Mouse (Mus musculus) embryonic facial prominence, embryonic 15.5 days (tissue): ENCODE results near the gene Ogfod3. TPM values are rescaled to one million over a fixed set of nuclear protein-coding genes. Genes with fewer than 3 reads are reported as not detected.

Experiments used
- ATAC-seq: fragments of 200-750 bp; cut with Nextera tagmentation; 2 replicates; pipeline ENCODE4 v1.8.0; 2017; ENCODE audit warnings: low read depth, moderate TSS enrichment; ENCODE audit not compliant: insufficient number of reproducible peaks, low FRiP score, low TSS enrichment
- H3K27ac ChIP-seq: fragments of 300-500 bp; sonication (generic); replicated peaks from 2 replicates; pipeline ENCODE4 v1.5.1; 2015; ENCODE audit warnings: mild to moderate bottlenecking, inconsistent platforms
- H3K27me3 ChIP-seq: fragments of 300-500 bp; sonication (generic); 2 replicates; pipeline ENCODE4 v1.6.1; 2015; ENCODE audit warnings: inconsistent platforms
- H3K36me3 ChIP-seq: fragments of 300-500 bp; sonication (generic); 2 replicates; pipeline ENCODE4 v1.6.1; 2015; ENCODE audit warnings: mild to moderate bottlenecking, inconsistent platforms
- H3K4me1 ChIP-seq: fragments of 300-500 bp; sonication (generic); 2 replicates; pipeline ENCODE4 v1.6.1; 2015; ENCODE audit warnings: inconsistent platforms
- H3K4me2 ChIP-seq: fragments of 300-500 bp; sonication (generic); replicated peaks from 2 replicates; pipeline ENCODE4 v1.6.1; 2015; ENCODE audit warnings: mild to moderate bottlenecking, inconsistent platforms
- H3K4me3 ChIP-seq: fragments of 300-500 bp; sonication (generic); replicated peaks from 2 replicates; pipeline ENCODE4 v1.5.1; 2015; ENCODE audit warnings: mild to moderate bottlenecking, inconsistent platforms
- H3K9ac ChIP-seq: fragments of 300-500 bp; sonication (generic); 2 replicates; pipeline ENCODE4 v1.6.1; 2015; ENCODE audit warnings: inconsistent platforms
- H3K9me3 ChIP-seq: fragments of 300-500 bp; sonication (generic); replicated peaks from 2 replicates; pipeline ENCODE4 v1.6.1; 2016; ENCODE audit warnings: inconsistent platforms
- WGBS: fragments of 180-500 bp; shearing (Covaris S2); methylation state at CpG from one replicate; pipeline ENCODE4 v1.1.7; 2015; 5-methylcytosine and 5-hydroxymethylcytosine counted together
- polyA plus RNA-seq: library from polyadenylated mRNA; unstranded; fragments of >200 nt; fragmentation: Nextera tagmentation; extraction: Ambion mirVana; gene quantifications from 2 replicates; pipeline ENCODE4 v1.2.1, GENCODE M21; 2015

The Ogfod3 gene
- polyA plus RNA-seq: 20.8 and 21.9 TPM in 2 replicates

GRCm38 (mm10) chr11:121204161-121205006 is at the start of gene Ogfod3, which contains the start of gene Hexdc:
Ogfod3 (minus strand) TSS chr11:121204711.
Hexdc (plus strand) TSS chr11:121204433.
- WGBS: under 1% methylated on average over 70 of the region's 70 CpGs
- no peaks in the 10 kb centered on the region for H3K27me3 ChIP-seq
- peak within 1 kb of the TSS; percentile 71 for H3K4me3 ChIP-seq
- H3K4me2 ChIP-seq: peak within 1 kb of the TSS; percentile 80
- H3K36me3 ChIP-seq: peaks cover 6% of the 10 kb centered on the region; the same call in 1 of the 2 replicates
- ATAC-seq: peak; percentile 99
- no peaks in the 10 kb centered on the region for H3K9me3 ChIP-seq
- peaks cover 12% of the 10 kb centered on the region for H3K4me1 ChIP-seq
- H3K9ac ChIP-seq: peak within 1 kb of the TSS; percentile 54
- H3K27ac ChIP-seq: peak within 1 kb of the TSS; percentile 78

- H3K36me3 ChIP-seq: peaks cover 94% of the 10 kb centered on the region
- no peak overlapping the region for H3K4me2 ChIP-seq
- 84% methylated on average over 8 of the region's 8 CpGs for WGBS
- H3K4me3 ChIP-seq: no peak overlapping the region
- H3K27ac ChIP-seq: no peak overlapping the region
- no peak for ATAC-seq
- no peak overlapping the region for H3K9ac ChIP-seq
- H3K4me1 ChIP-seq: no peaks in the 10 kb centered on the region
- H3K9me3 ChIP-seq: no peaks in the 10 kb centered on the region
- H3K27me3 ChIP-seq: no peaks in the 10 kb centered on the region
Observed at GRCm38 (mm10) chr11:121250196-121250595, 45.7 kb upstream of the Ogfod3 start.

- 95% methylated on average over 2 of the region's 2 CpGs for WGBS
- ATAC-seq: no peak
- H3K27ac ChIP-seq: no peak overlapping the region
- no peaks in the 10 kb centered on the region for H3K9me3 ChIP-seq
- peaks cover 18% of the 10 kb centered on the region for H3K4me1 ChIP-seq
- no peak overlapping the region for H3K4me3 ChIP-seq
- no peak overlapping the region for H3K9ac ChIP-seq
- peaks cover 49% of the 10 kb centered on the region for H3K36me3 ChIP-seq
- H3K4me2 ChIP-seq: no peak overlapping the region
- H3K27me3 ChIP-seq: no peaks in the 10 kb centered on the region
Observed at GRCm38 (mm10) chr11:121239669-121240068, 35.2 kb upstream of the Ogfod3 start.

GRCm38 (mm10) chr11:121237345-121238128 is 33.0 kb upstream of the Ogfod3 start:
- H3K9ac ChIP-seq: peak overlapping the region; percentile 56
- H3K27ac ChIP-seq: peak overlapping the region; percentile 100
- no peaks in the 10 kb centered on the region for H3K27me3 ChIP-seq
- no peaks in the 10 kb centered on the region for H3K9me3 ChIP-seq
- peak; percentile 21 for ATAC-seq
- WGBS: 3% methylated on average over 28 of the region's 28 CpGs
- peaks cover 29% of the 10 kb centered on the region for H3K36me3 ChIP-seq
- peaks cover 18% of the 10 kb centered on the region for H3K4me1 ChIP-seq
- H3K4me3 ChIP-seq: peak overlapping the region; percentile 61
- peak overlapping the region; percentile 51 for H3K4me2 ChIP-seq

GRCm38 (mm10) chr11:121236564-121237344 is 32.2 kb upstream of the Ogfod3 start, which contains the start of gene Narf:
Narf (plus strand) TSS chr11:121237253.
- H3K27ac ChIP-seq: peak within 1 kb of the TSS; percentile 100
- H3K4me1 ChIP-seq: peaks cover 18% of the 10 kb centered on the region
- H3K27me3 ChIP-seq: no peaks in the 10 kb centered on the region
- H3K4me2 ChIP-seq: peak within 1 kb of the TSS; percentile 51
- no peaks in the 10 kb centered on the region for H3K9me3 ChIP-seq
- peak; percentile 100 for ATAC-seq
- peak within 1 kb of the TSS; percentile 61 for H3K4me3 ChIP-seq
- WGBS: under 1% methylated on average over 50 of the region's 50 CpGs
- peak within 1 kb of the TSS; percentile 85 for H3K9ac ChIP-seq
- peaks cover 21% of the 10 kb centered on the region; the same call in 1 of the 2 replicates for H3K36me3 ChIP-seq

GRCm38 (mm10) chr11:121235475-121236238 is 31.1 kb upstream of the Ogfod3 start:
- H3K4me1 ChIP-seq: peaks cover 18% of the 10 kb centered on the region
- peak overlapping the region; percentile 100 for H3K27ac ChIP-seq
- peak overlapping the region; percentile 61; the same call in 1 of the 2 replicates for H3K4me3 ChIP-seq
- ATAC-seq: no peak
- H3K4me2 ChIP-seq: no peak overlapping the region; the same call in 1 of the 2 replicates
- no peaks in the 10 kb centered on the region for H3K27me3 ChIP-seq
- H3K36me3 ChIP-seq: peaks cover 12% of the 10 kb centered on the region; the same call in 1 of the 2 replicates
- 27% methylated on average over 9 of the region's 9 CpGs for WGBS
- no peaks in the 10 kb centered on the region for H3K9me3 ChIP-seq
- H3K9ac ChIP-seq: no peak overlapping the region

- Histone ChIP-seq H3K4me3 (no peak overlapping the region), H3K36me3 (no peaks in the 10 kb centered on the region), H3K4me1 (peaks cover 23% of the 10 kb centered on the region), H3K9me3 (no peaks in the 10 kb centered on the region), H3K4me2 (no peak overlapping the region), H3K9ac (no peak overlapping the region), H3K27me3 (no peaks in the 10 kb centered on the region), H3K27ac (no peak overlapping the region)
- ATAC-seq: no peak
- 31% methylated on average over 4 of the region's 4 CpGs for WGBS
Observed at GRCm38 (mm10) chr11:121232706-121233105, 28.2 kb upstream of the Ogfod3 start.

- H3K27me3 ChIP-seq: no peaks in the 10 kb centered on the region
- H3K36me3 ChIP-seq: no peaks in the 10 kb centered on the region
- H3K9me3 ChIP-seq: no peaks in the 10 kb centered on the region
- ATAC-seq: no peak
- H3K4me3 ChIP-seq: no peak overlapping the region
- no peak overlapping the region for H3K27ac ChIP-seq
- H3K9ac ChIP-seq: no peak overlapping the region
- H3K4me1 ChIP-seq: peaks cover 24% of the 10 kb centered on the region
- 50% methylated on average over 4 of the region's 4 CpGs for WGBS
- H3K4me2 ChIP-seq: no peak overlapping the region
Observed at GRCm38 (mm10) chr11:121231628-121232291, 27.2 kb upstream of the Ogfod3 start.

GRCm38 (mm10) chr11:121231191-121231590 is 26.7 kb upstream of the Ogfod3 start:
- no peak for ATAC-seq
- no peaks in the 10 kb centered on the region for H3K36me3 ChIP-seq
- H3K27ac ChIP-seq: no peak overlapping the region
- peaks cover 20% of the 10 kb centered on the region for H3K4me1 ChIP-seq
- no peak overlapping the region for H3K9ac ChIP-seq
- no peaks in the 10 kb centered on the region for H3K9me3 ChIP-seq
- 66% methylated on average over 4 of the region's 4 CpGs for WGBS
- H3K4me2 ChIP-seq: no peak overlapping the region
- no peaks in the 10 kb centered on the region for H3K27me3 ChIP-seq
- H3K4me3 ChIP-seq: no peak overlapping the region

- Histone ChIP-seq H3K36me3 (peaks cover 20% of the 10 kb centered on the region), H3K9ac (peak within 1 kb of the TSS; percentile 61), H3K27ac (peak within 1 kb of the TSS; percentile 87), H3K4me3 (peak within 1 kb of the TSS; percentile 72), H3K4me2 (peak within 1 kb of the TSS; percentile 85), H3K27me3 (no peaks in the 10 kb centered on the region), H3K4me1 (peaks cover 14% of the 10 kb centered on the region), H3K9me3 (no peaks in the 10 kb centered on the region)
- WGBS: 0% methylated on average over 23 of the region's 23 CpGs
- peak; percentile 89 for ATAC-seq
Observed at GRCm38 (mm10) chr11:121229018-121229439, 24.5 kb upstream of the Ogfod3 start, which contains the start of gene Cybc1. Cybc1 (minus strand) TSS chr11:121229322.
